Mouse (Mus musculus): ENCODE results near the gene Adgrg1. TPM values are rescaled to one million over a fixed set of nuclear protein-coding genes. Genes with fewer than 3 reads are reported as not detected.

The Adgrg1 gene
- polyA plus RNA-seq, 1 experiment from 2014 or later, result 186 TPM

- Histone ChIP-seq H3K36me3 (no peaks in the 10 kb centered on the region), H3K9me3 (no peaks in the 10 kb centered on the region), H3K4me1 (replicated peaks) (0 out of 2 replicates have a peak, but pooled peaks cover 5% of the 10 kb centered on the region), H3K4me3 (no peak overlapping the region), H3K27me3 (ENCODE audit: insufficient read depth, poor library complexity, severe bottlenecking) (0 out of 2 replicates have a peak, but pooled peaks cover 7% of the 10 kb centered on the region), H3K27ac (no peak overlapping the region)
- no peak for DNase-seq (ENCODE audit: low spot score)
- WGBS, result 40% methylated on average over 9 of the region's 9 CpGs
Observed at GRCm38 (mm10) chr8:94954921-94955758, 19.4 kb upstream of the Adgrg1 start.

- Histone ChIP-seq H3K27me3 (ENCODE audit: insufficient read depth, poor library complexity, severe bottlenecking) (0 out of 2 replicates have a peak, but pooled peaks cover 7% of the 10 kb centered on the region), H3K4me3 (no peak overlapping the region), H3K27ac (no peak overlapping the region), H3K36me3 (no peaks in the 10 kb centered on the region), H3K4me1 (replicated peaks) (0 out of 2 replicates have a peak, but pooled peaks cover 5% of the 10 kb centered on the region), H3K9me3 (no peaks in the 10 kb centered on the region)
- WGBS, result 89% methylated on average over 1 of the region's 1 CpGs
- DNase-seq (ENCODE audit: low spot score), result no peak
Observed at GRCm38 (mm10) chr8:94956078-94956574, 18.4 kb upstream of the Adgrg1 start.

- no peaks in the 10 kb centered on the region for H3K36me3 ChIP-seq
- 0 out of 2 replicates have a peak, but pooled peaks cover under 1% of the 10 kb centered on the region for H3K27me3 ChIP-seq (ENCODE audit: insufficient read depth, poor library complexity, severe bottlenecking)
- no peaks in the 10 kb centered on the region for H3K9me3 ChIP-seq
- no peak overlapping the region for H3K4me3 ChIP-seq
- 0 out of 2 replicates have a peak, but pooled peaks cover 3% of the 10 kb centered on the region for H3K4me1 ChIP-seq (replicated peaks)
- H3K27ac ChIP-seq, result no peak overlapping the region
- 90% methylated on average over 1 of the region's 1 CpGs for WGBS
- DNase-seq (ENCODE audit: low spot score), result no peak
Observed at GRCm38 (mm10) chr8:94962201-94962600, 12.3 kb upstream of the Adgrg1 start.

- Histone ChIP-seq H3K4me3 (no peak overlapping the region), H3K27ac (no peak overlapping the region), H3K27me3 (ENCODE audit: insufficient read depth, poor library complexity, severe bottlenecking) (0 out of 2 replicates have a peak, but pooled peaks cover 4% of the 10 kb centered on the region), H3K4me1 (replicated peaks) (0 out of 2 replicates have a peak, but pooled peaks cover 3% of the 10 kb centered on the region), H3K36me3 (no peaks in the 10 kb centered on the region), H3K9me3 (no peaks in the 10 kb centered on the region)
- WGBS, result 58% methylated on average over 10 of the region's 10 CpGs
- no peak for DNase-seq (ENCODE audit: low spot score)
Observed at GRCm38 (mm10) chr8:94964828-94965227, 9.7 kb upstream of the Adgrg1 start.

GRCm38 (mm10) chr8:94966578-94966977, 8.0 kb upstream of the Adgrg1 start:
- H3K4me1 ChIP-seq (replicated peaks), result 0 out of 2 replicates have a peak, but pooled peaks cover 3% of the 10 kb centered on the region
- WGBS, result 30% methylated on average over 7 of the region's 7 CpGs

GRCm38 (mm10) chr8:94967071-94967470, 7.5 kb upstream of the Adgrg1 start:
- Histone ChIP-seq H3K9me3 (no peaks in the 10 kb centered on the region), H3K4me1 (replicated peaks) (0 out of 2 replicates have a peak, but pooled peaks cover 3% of the 10 kb centered on the region), H3K4me3 (no peak overlapping the region), H3K27me3 (ENCODE audit: insufficient read depth, poor library complexity, severe bottlenecking) (0 out of 2 replicates have a peak, but pooled peaks cover 4% of the 10 kb centered on the region), H3K27ac (no peak overlapping the region; the same call in 1 of the 2 replicates), H3K36me3 (no peaks in the 10 kb centered on the region)
- 84% methylated on average over 4 of the region's 4 CpGs for WGBS
- DNase-seq (ENCODE audit: low spot score), result no peak

More at GRCm38 (mm10) chr8:94966578-94966977, 8.0 kb upstream of the Adgrg1 start:
- Histone ChIP-seq H3K9me3 (no peaks in the 10 kb centered on the region), H3K4me3 (no peak overlapping the region), H3K36me3 (no peaks in the 10 kb centered on the region), H3K27me3 (ENCODE audit: insufficient read depth, poor library complexity, severe bottlenecking) (0 out of 2 replicates have a peak, but pooled peaks cover 4% of the 10 kb centered on the region), H3K27ac (no peak overlapping the region)
- peak; percentile 49 for DNase-seq (ENCODE audit: low spot score)

GRCm38 (mm10) chr8:94967554-94967953, 7.0 kb upstream of the Adgrg1 start:
- no peak for DNase-seq (ENCODE audit: low spot score)
- H3K27me3 ChIP-seq (ENCODE audit: insufficient read depth, poor library complexity, severe bottlenecking), result 0 out of 2 replicates have a peak, but pooled peaks cover 4% of the 10 kb centered on the region
- H3K27ac ChIP-seq, result no peak overlapping the region; the same call in 1 of the 2 replicates
- WGBS, result 85% methylated on average over 3 of the region's 3 CpGs
- no peak overlapping the region for H3K4me3 ChIP-seq
- no peaks in the 10 kb centered on the region for H3K4me1 ChIP-seq (replicated peaks)
- no peaks in the 10 kb centered on the region for H3K9me3 ChIP-seq
- no peaks in the 10 kb centered on the region for H3K36me3 ChIP-seq

GRCm38 (mm10) chr8:94973270-94973669, 1.3 kb upstream of the Adgrg1 start:
- no peak overlapping the region for H3K27ac ChIP-seq
- H3K27me3 ChIP-seq (ENCODE audit: insufficient read depth, poor library complexity, severe bottlenecking), result peaks cover 23% of the 10 kb centered on the region
- H3K36me3 ChIP-seq, result no peaks in the 10 kb centered on the region
- H3K9me3 ChIP-seq, result no peaks in the 10 kb centered on the region
- no peak for DNase-seq (ENCODE audit: low spot score)
- H3K4me3 ChIP-seq, result no peak overlapping the region
- WGBS, result 92% methylated on average over 9 of the region's 9 CpGs
- H3K4me1 ChIP-seq (replicated peaks), result peaks cover 20% of the 10 kb centered on the region

GRCm38 (mm10) chr8:94973786-94974185, 765 bp upstream of the Adgrg1 start:
- DNase-seq (ENCODE audit: low spot score), result no peak
- H3K4me1 ChIP-seq (replicated peaks), result peaks cover 25% of the 10 kb centered on the region
- no peak overlapping the region for H3K27ac ChIP-seq
- no peak overlapping the region for H3K4me3 ChIP-seq
- H3K36me3 ChIP-seq, result no peaks in the 10 kb centered on the region
- H3K27me3 ChIP-seq (ENCODE audit: insufficient read depth, poor library complexity, severe bottlenecking), result peaks cover 28% of the 10 kb centered on the region
- 91% methylated on average over 9 of the region's 9 CpGs for WGBS
- no peaks in the 10 kb centered on the region for H3K9me3 ChIP-seq

- Histone ChIP-seq H3K27ac (peak overlapping the region; percentile 67; the same call in 1 of the 2 replicates), H3K4me1 (replicated peaks) (peaks cover 45% of the 10 kb centered on the region), H3K4me3 (peak overlapping the region; percentile 28), H3K36me3 (no peaks in the 10 kb centered on the region), H3K9me3 (no peaks in the 10 kb centered on the region), H3K27me3 (ENCODE audit: insufficient read depth, poor library complexity, severe bottlenecking) (peaks cover 40% of the 10 kb centered on the region)
- DNase-seq (ENCODE audit: low spot score), result no peak
- 18% methylated on average over 17 of the region's 17 CpGs for WGBS
Observed at GRCm38 (mm10) chr8:94976651-94977417, 2.3 kb downstream of the Adgrg1 start.

GRCm38 (mm10) chr8:94978131-94978530, 3.6 kb downstream of the Adgrg1 start:
- no peaks in the 10 kb centered on the region for H3K9me3 ChIP-seq
- peak overlapping the region; percentile 67 for H3K27ac ChIP-seq
- H3K27me3 ChIP-seq (ENCODE audit: insufficient read depth, poor library complexity, severe bottlenecking), result peaks cover 40% of the 10 kb centered on the region
- 54% methylated on average over 9 of the region's 9 CpGs for WGBS
- no peak overlapping the region for H3K4me3 ChIP-seq
- H3K4me1 ChIP-seq (replicated peaks), result peaks cover 58% of the 10 kb centered on the region
- no peak for DNase-seq (ENCODE audit: low spot score)
- no peaks in the 10 kb centered on the region for H3K36me3 ChIP-seq

- WGBS, result 78% methylated on average over 13 of the region's 13 CpGs
- Histone ChIP-seq H3K27me3 (ENCODE audit: insufficient read depth, poor library complexity, severe bottlenecking) (peaks cover 40% of the 10 kb centered on the region), H3K36me3 (no peaks in the 10 kb centered on the region), H3K27ac (peak overlapping the region; percentile 67; the same call in 1 of the 2 replicates), H3K4me3 (no peak overlapping the region), H3K9me3 (no peaks in the 10 kb centered on the region), H3K4me1 (replicated peaks) (peaks cover 64% of the 10 kb centered on the region)
- no peak for DNase-seq (ENCODE audit: low spot score)
Observed at GRCm38 (mm10) chr8:94978593-94979319, 4.2 kb downstream of the Adgrg1 start.

Data from hindbrain, embryonic 10.5 days (tissue).